Mouse (Mus musculus): ENCODE data around the gene Nceh1. TPM values are rescaled to one million over a fixed set of nuclear protein-coding genes. Genes with fewer than 3 reads are reported as not detected.

The Nceh1 gene
- polyA plus RNA-seq, 1 experiment from 2014 or later, result 4.6 TPM

DNA sequence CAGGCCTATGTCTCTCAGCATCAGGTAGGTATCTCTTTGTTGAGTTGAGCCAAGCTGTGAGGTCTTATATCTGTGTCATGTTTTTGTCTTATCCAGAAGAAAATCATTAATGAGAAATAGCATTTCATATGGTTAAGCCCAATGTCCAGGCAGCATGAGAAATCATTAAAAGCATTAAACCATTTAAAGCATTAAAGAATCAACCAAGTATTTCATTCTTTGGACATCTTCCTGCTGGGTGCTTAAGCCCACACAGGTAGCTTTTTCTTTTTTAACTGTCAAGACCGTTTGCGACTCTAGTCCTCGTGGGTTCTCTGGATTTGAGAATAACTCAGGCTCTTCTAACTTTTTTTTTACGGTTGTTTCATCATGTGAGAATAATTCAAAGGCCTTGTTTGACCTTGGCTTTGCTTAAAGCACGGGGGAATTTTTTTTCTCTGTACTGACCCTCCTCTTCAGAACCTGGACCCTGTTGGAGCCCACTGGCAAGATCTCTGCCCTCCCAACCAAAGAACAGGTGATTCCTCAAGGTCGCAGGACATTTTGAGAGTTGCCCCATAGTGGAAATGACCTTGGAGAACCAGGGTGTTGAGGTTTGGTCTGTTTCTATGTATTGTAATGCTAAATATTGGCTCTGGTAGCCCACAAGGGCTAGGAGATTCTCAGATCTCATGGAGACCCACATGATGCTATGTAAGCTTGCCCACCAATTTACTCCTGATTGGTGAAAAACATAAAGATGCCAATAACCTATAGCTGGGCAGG, 20.9 kb upstream of the Nceh1 start:
- H3K4me3 ChIP-seq, result no peak overlapping the region
- no peaks in the 10 kb centered on the region for H3K9me3 ChIP-seq
- 85% methylated on average over 6 of the region's 6 CpGs for WGBS

GRCm38 (mm10) chr3:27162410-27162804, 20.4 kb upstream of the Nceh1 start:
- no peak for DNase-seq (ENCODE audit: low spot score)
- no peak overlapping the region for H3K4me3 ChIP-seq
- WGBS, result 69% methylated on average over 2 of the region's 2 CpGs

More for the DNA sequence above, 20.9 kb upstream of the Nceh1 start:
- Histone ChIP-seq H3K4me1 (peaks cover 5% of the 10 kb centered on the region), H3K27me3 (replicated peaks; ENCODE audit: low read depth, poor library complexity, severe bottlenecking) (no peaks in the 10 kb centered on the region), H3K36me3 (replicated peaks) (no peaks in the 10 kb centered on the region), H3K27ac (replicated peaks) (no peak overlapping the region)
- no peak for DNase-seq (ENCODE audit: low spot score)

GRCm38 (mm10) chr3:27165481-27166065, 17.2 kb upstream of the Nceh1 start:
- H3K36me3 ChIP-seq (replicated peaks), result no peaks in the 10 kb centered on the region
- DNase-seq (ENCODE audit: low spot score), result no peak
- no peak overlapping the region for H3K4me3 ChIP-seq
- H3K27ac ChIP-seq (replicated peaks), result no peak overlapping the region
- 82% methylated on average over 3 of the region's 3 CpGs for WGBS
- no peaks in the 10 kb centered on the region for H3K27me3 ChIP-seq (replicated peaks; ENCODE audit: low read depth, poor library complexity, severe bottlenecking)
- H3K4me1 ChIP-seq, result no peaks in the 10 kb centered on the region
- no peaks in the 10 kb centered on the region for H3K9me3 ChIP-seq

More at GRCm38 (mm10) chr3:27162410-27162804, 20.4 kb upstream of the Nceh1 start:
- Histone ChIP-seq H3K4me1 (peaks cover 5% of the 10 kb centered on the region), H3K27ac (replicated peaks) (no peak overlapping the region), H3K9me3 (no peaks in the 10 kb centered on the region), H3K36me3 (replicated peaks) (no peaks in the 10 kb centered on the region), H3K27me3 (replicated peaks; ENCODE audit: low read depth, poor library complexity, severe bottlenecking) (no peaks in the 10 kb centered on the region)

GRCm38 (mm10) chr3:27170257-27170656, 12.5 kb upstream of the Nceh1 start:
- Histone ChIP-seq H3K9me3 (no peaks in the 10 kb centered on the region), H3K4me3 (no peak overlapping the region), H3K27me3 (replicated peaks; ENCODE audit: low read depth, poor library complexity, severe bottlenecking) (no peaks in the 10 kb centered on the region), H3K27ac (replicated peaks) (no peak overlapping the region), H3K4me1 (no peaks in the 10 kb centered on the region), H3K36me3 (replicated peaks) (no peaks in the 10 kb centered on the region)
- 60% methylated on average over 1 of the region's 1 CpGs for WGBS
- DNase-seq (ENCODE audit: low spot score), result no peak

- H3K27me3 ChIP-seq (replicated peaks; ENCODE audit: low read depth, poor library complexity, severe bottlenecking), result peaks cover 10% of the 10 kb centered on the region
- no peak for DNase-seq (ENCODE audit: low spot score)
- 90% methylated on average over 8 of the region's 8 CpGs for WGBS
- H3K4me1 ChIP-seq, result peaks cover 10% of the 10 kb centered on the region
- H3K27ac ChIP-seq (replicated peaks), result no peak overlapping the region
- no peaks in the 10 kb centered on the region for H3K9me3 ChIP-seq
- H3K36me3 ChIP-seq (replicated peaks), result no peaks in the 10 kb centered on the region
- no peak overlapping the region for H3K4me3 ChIP-seq
Measured at GRCm38 (mm10) chr3:27179711-27180110, 3.1 kb upstream of the Nceh1 start.

GRCm38 (mm10) chr3:27183601-27184175, 923 bp downstream of the Nceh1 start:
- no peaks in the 10 kb centered on the region for H3K36me3 ChIP-seq (replicated peaks)
- 14% methylated on average over 19 of the region's 19 CpGs for WGBS
- peak overlapping the region; percentile 83 for H3K4me3 ChIP-seq
- peaks cover 10% of the 10 kb centered on the region for H3K4me1 ChIP-seq
- no peak overlapping the region for H3K27ac ChIP-seq (replicated peaks)
- H3K27me3 ChIP-seq (replicated peaks; ENCODE audit: low read depth, poor library complexity, severe bottlenecking), result peaks cover 15% of the 10 kb centered on the region
- H3K9me3 ChIP-seq, result no peaks in the 10 kb centered on the region
- DNase-seq (ENCODE audit: low spot score), result no peak

- Histone ChIP-seq H3K27ac (replicated peaks) (no peak overlapping the region), H3K27me3 (replicated peaks; ENCODE audit: low read depth, poor library complexity, severe bottlenecking) (peaks cover 15% of the 10 kb centered on the region), H3K9me3 (no peaks in the 10 kb centered on the region), H3K4me3 (no peak overlapping the region), H3K36me3 (replicated peaks) (no peaks in the 10 kb centered on the region), H3K4me1 (peaks cover 7% of the 10 kb centered on the region)
- DNase-seq (ENCODE audit: low spot score), result no peak
- 57% methylated on average over 1 of the region's 1 CpGs for WGBS
Measured at GRCm38 (mm10) chr3:27188386-27188785, 5.6 kb downstream of the Nceh1 start.

DNA sequence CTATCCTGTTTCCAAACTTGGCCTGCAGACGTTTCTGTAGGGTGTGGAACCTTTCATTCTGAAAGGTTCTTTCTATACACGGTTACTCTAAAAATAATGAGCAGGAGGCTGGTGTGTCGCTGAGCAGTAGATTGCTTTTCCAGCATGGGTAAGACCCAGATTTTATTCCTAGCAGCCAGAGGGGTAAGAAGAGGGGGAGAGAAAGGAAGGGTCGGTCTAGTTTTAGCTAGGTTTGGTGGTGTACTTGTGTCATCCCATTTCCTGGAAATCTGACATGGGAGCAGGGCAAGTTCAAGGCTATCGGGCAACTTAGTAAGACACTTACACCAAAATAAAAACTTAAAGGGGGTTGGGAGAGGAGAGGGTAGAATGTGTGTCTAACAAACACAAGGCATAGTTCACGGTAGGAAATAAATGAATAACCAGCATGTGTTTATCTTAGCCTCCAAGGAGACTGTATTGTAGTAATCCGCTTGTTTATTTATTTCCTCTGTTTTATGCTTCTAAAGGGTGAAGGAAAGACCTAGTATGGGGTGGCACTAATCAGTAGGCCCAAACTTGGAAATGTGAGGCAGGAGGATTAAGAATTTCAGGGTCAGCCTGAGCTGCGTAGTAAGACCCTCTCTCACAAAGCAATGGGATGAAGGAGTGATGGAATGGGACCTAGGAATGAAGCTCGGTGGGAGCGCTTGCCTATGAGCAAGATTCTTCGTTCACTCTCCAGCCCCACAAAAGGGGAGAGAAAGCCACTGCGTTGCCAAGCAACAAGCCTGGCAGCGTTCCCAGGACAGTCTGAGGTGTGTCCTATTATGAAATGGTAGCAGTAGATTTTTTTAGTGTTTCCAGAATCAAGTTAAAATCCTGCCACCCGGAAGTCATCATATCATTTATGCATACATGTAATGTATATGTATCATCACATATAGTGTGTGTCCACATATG, 6.8 kb downstream of the Nceh1 start:
- Histone ChIP-seq H3K9me3 (no peaks in the 10 kb centered on the region), H3K4me1 (peaks cover 6% of the 10 kb centered on the region), H3K27ac (replicated peaks) (no peak overlapping the region), H3K27me3 (replicated peaks; ENCODE audit: low read depth, poor library complexity, severe bottlenecking) (peaks cover 6% of the 10 kb centered on the region), H3K4me3 (no peak overlapping the region), H3K36me3 (replicated peaks) (no peaks in the 10 kb centered on the region)
- DNase-seq (ENCODE audit: low spot score), result no peak
- 83% methylated on average over 14 of the region's 14 CpGs for WGBS

DNA sequence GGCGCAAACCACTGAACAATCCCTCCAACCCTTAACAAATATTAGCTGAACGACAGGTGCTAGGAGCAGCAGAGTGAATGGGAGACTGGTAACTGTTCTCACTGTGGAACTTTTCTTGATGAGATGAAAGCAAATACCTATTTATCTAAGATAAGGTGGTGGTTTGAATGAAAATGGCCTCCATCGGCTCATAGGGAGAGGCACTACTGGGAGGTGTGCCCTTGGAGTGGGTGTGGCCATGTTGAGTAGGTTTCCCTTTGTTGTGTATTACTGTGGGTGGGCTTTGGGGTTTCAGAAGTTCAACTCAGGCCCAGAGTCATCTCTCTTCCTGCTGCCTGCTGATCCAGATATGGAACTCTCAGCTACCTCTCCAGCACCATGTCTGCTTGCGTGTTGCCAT, 8.1 kb downstream of the Nceh1 start:
- Histone ChIP-seq H3K9me3 (no peaks in the 10 kb centered on the region), H3K27me3 (replicated peaks; ENCODE audit: low read depth, poor library complexity, severe bottlenecking) (no peaks in the 10 kb centered on the region), H3K36me3 (replicated peaks) (no peaks in the 10 kb centered on the region), H3K4me1 (peaks cover 6% of the 10 kb centered on the region), H3K4me3 (no peak overlapping the region), H3K27ac (replicated peaks) (no peak overlapping the region)
- DNase-seq (ENCODE audit: low spot score), result no peak
- 90% methylated on average over 4 of the region's 4 CpGs for WGBS

DNA sequence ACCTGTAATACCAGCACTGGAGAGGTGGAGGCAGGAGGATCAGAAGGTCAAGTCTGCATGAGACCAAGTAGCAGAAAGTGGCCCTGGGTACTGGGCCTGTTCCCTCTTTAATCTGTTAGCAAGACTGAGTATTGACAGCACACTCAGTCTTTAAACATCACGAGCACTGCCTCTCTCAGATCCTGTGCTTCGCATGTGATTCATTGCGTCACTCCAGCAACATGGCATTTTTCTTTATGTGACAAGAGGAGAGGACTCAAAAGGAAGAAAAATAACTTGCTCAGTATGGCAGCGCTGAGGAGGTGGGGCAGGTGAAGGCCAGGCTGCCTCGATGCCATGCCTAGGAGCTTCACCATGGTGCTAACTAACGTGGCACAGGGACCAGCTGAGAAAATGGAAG, 9.1 kb downstream of the Nceh1 start:
- Histone ChIP-seq H3K27me3 (replicated peaks; ENCODE audit: low read depth, poor library complexity, severe bottlenecking) (no peaks in the 10 kb centered on the region), H3K9me3 (no peaks in the 10 kb centered on the region), H3K4me1 (peaks cover 6% of the 10 kb centered on the region), H3K36me3 (replicated peaks) (no peaks in the 10 kb centered on the region), H3K27ac (replicated peaks) (no peak overlapping the region), H3K4me3 (no peak overlapping the region)
- DNase-seq (ENCODE audit: low spot score), result no peak
- 91% methylated on average over 6 of the region's 6 CpGs for WGBS

DNA sequence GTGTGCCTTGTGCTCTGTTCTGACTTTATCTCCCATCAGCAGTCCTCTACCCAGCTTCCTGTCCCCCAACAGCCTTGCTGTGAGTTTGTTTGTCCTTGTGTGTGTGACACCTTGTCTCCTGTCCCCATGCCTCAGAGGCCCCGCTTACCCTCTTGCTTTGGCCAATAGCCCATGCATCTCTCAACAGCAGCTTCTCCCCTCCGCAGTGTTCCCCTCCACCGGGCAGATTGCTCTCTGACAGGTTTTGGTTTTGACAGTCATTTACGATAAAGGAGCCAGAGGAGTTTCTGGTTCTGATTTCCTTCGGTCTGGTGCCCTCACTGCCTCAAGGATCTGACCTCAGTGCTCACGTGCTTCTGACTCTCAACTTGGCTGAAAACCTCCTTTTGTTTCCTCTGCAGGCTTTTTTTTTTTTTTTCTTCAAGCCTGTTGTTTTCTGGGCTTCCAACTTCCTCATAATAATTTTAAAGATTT, 11.1 kb downstream of the Nceh1 start:
- Histone ChIP-seq H3K9me3 (no peaks in the 10 kb centered on the region), H3K4me1 (peaks cover 6% of the 10 kb centered on the region), H3K27me3 (replicated peaks; ENCODE audit: low read depth, poor library complexity, severe bottlenecking) (no peaks in the 10 kb centered on the region), H3K27ac (replicated peaks) (peak overlapping the region; percentile 48), H3K4me3 (no peak overlapping the region), H3K36me3 (replicated peaks) (no peaks in the 10 kb centered on the region)
- DNase-seq (ENCODE audit: low spot score), result peak; percentile 19
- 36% methylated on average over 6 of the region's 6 CpGs for WGBS

GRCm38 (mm10) chr3:27195153-27195552, 12.4 kb downstream of the Nceh1 start:
- no peaks in the 10 kb centered on the region for H3K9me3 ChIP-seq
- no peak overlapping the region for H3K4me3 ChIP-seq
- DNase-seq (ENCODE audit: low spot score), result no peak
- H3K27me3 ChIP-seq (replicated peaks; ENCODE audit: low read depth, poor library complexity, severe bottlenecking), result no peaks in the 10 kb centered on the region
- H3K36me3 ChIP-seq (replicated peaks), result no peaks in the 10 kb centered on the region
- H3K27ac ChIP-seq (replicated peaks), result no peak overlapping the region
- 86% methylated on average over 4 of the region's 4 CpGs for WGBS
- H3K4me1 ChIP-seq, result peaks cover 6% of the 10 kb centered on the region

Measured in embryonic facial prominence, embryonic 10.5 days (tissue).